Mouse (Mus musculus): ENCODE results near the gene Slc6a9. TPM values are rescaled to one million over a fixed set of nuclear protein-coding genes. Genes with fewer than 3 reads are reported as not detected.

The Slc6a9 gene
- polyA plus RNA-seq, 1 experiment from 2014 or later, result 9.5 TPM

GRCm38 (mm10) chr4:117860570-117860969, 26.3 kb downstream of the Slc6a9 start:
- Histone ChIP-seq H3K36me3 (ENCODE audit: control insufficient read depth, insufficient read depth, low read length) (peaks cover 24% of the 10 kb centered on the region), H3K27me3 (replicated peaks; ENCODE audit: control insufficient read depth, insufficient read depth, low read length) (no peaks in the 10 kb centered on the region), H3K4me3 (ENCODE audit: low read depth, low read length) (no peak overlapping the region), H3K9ac (ENCODE audit: low read length) (no peak overlapping the region), H3K9me3 (ENCODE audit: control insufficient read depth, low read length) (no peaks in the 10 kb centered on the region), H3K27ac (ENCODE audit: low read depth) (no peak overlapping the region), H3K4me1 (replicated peaks; ENCODE audit: control insufficient read depth, insufficient read depth, low read length) (no peaks in the 10 kb centered on the region), H3K4me2 (ENCODE audit: low read length) (no peak overlapping the region)
- ATAC-seq (replicated peaks; ENCODE audit: low FRiP score, low TSS enrichment, low read depth) (no peak), DNase-seq (ENCODE audit: low spot score) (no peak)
- 89% methylated on average over 9 of the region's 9 CpGs for WGBS

- no peak overlapping the region for H3K4me2 ChIP-seq (ENCODE audit: low read length)
- DNase-seq (ENCODE audit: low spot score), result no peak
- H3K36me3 ChIP-seq (ENCODE audit: control insufficient read depth, insufficient read depth, low read length), result peaks cover 11% of the 10 kb centered on the region
- no peaks in the 10 kb centered on the region for H3K9me3 ChIP-seq (ENCODE audit: control insufficient read depth, low read length)
- H3K27ac ChIP-seq (ENCODE audit: low read depth), result no peak overlapping the region
- H3K4me1 ChIP-seq (replicated peaks; ENCODE audit: control insufficient read depth, insufficient read depth, low read length), result peaks cover 5% of the 10 kb centered on the region; the same call in 1 of the 2 replicates
- WGBS, result 40% methylated on average over 4 of the region's 4 CpGs
- H3K27me3 ChIP-seq (replicated peaks; ENCODE audit: control insufficient read depth, insufficient read depth, low read length), result no peaks in the 10 kb centered on the region
- no peak for ATAC-seq (replicated peaks; ENCODE audit: low FRiP score, low TSS enrichment, low read depth)
- no peak overlapping the region for H3K9ac ChIP-seq (ENCODE audit: low read length)
- no peak overlapping the region for H3K4me3 ChIP-seq (ENCODE audit: low read depth, low read length)
These were observed 28.5 kb downstream of the Slc6a9 start for GRCm38 (mm10) chr4:117862823-117863222.

- peaks cover 5% of the 10 kb centered on the region; the same call in 1 of the 2 replicates for H3K4me1 ChIP-seq (replicated peaks; ENCODE audit: control insufficient read depth, insufficient read depth, low read length)
- no peak overlapping the region for H3K4me2 ChIP-seq (ENCODE audit: low read length)
- DNase-seq (ENCODE audit: low spot score), result no peak
- H3K9me3 ChIP-seq (ENCODE audit: control insufficient read depth, low read length), result no peaks in the 10 kb centered on the region
- no peak overlapping the region for H3K27ac ChIP-seq (ENCODE audit: low read depth)
- no peak for ATAC-seq (replicated peaks; ENCODE audit: low FRiP score, low TSS enrichment, low read depth)
- WGBS, result 42% methylated on average over 9 of the region's 9 CpGs
- H3K4me3 ChIP-seq (ENCODE audit: low read depth, low read length), result no peak overlapping the region
- peaks cover 10% of the 10 kb centered on the region for H3K36me3 ChIP-seq (ENCODE audit: control insufficient read depth, insufficient read depth, low read length)
- H3K27me3 ChIP-seq (replicated peaks; ENCODE audit: control insufficient read depth, insufficient read depth, low read length), result no peaks in the 10 kb centered on the region
- no peak overlapping the region for H3K9ac ChIP-seq (ENCODE audit: low read length)
These were observed 31.8 kb downstream of the Slc6a9 start for GRCm38 (mm10) chr4:117866083-117866482.

- Histone ChIP-seq H3K4me1 (replicated peaks; ENCODE audit: control insufficient read depth, insufficient read depth, low read length) (peaks cover 5% of the 10 kb centered on the region; the same call in 1 of the 2 replicates), H3K4me3 (ENCODE audit: low read depth, low read length) (no peak overlapping the region), H3K9me3 (ENCODE audit: control insufficient read depth, low read length) (no peaks in the 10 kb centered on the region), H3K4me2 (ENCODE audit: low read length) (no peak overlapping the region), H3K36me3 (ENCODE audit: control insufficient read depth, insufficient read depth, low read length) (peaks cover 10% of the 10 kb centered on the region), H3K9ac (ENCODE audit: low read length) (no peak overlapping the region), H3K27ac (ENCODE audit: low read depth) (no peak overlapping the region), H3K27me3 (replicated peaks; ENCODE audit: control insufficient read depth, insufficient read depth, low read length) (no peaks in the 10 kb centered on the region)
- DNase-seq (ENCODE audit: low spot score) (no peak), ATAC-seq (replicated peaks; ENCODE audit: low FRiP score, low TSS enrichment, low read depth) (no peak)
- 72% methylated on average over 6 of the region's 6 CpGs for WGBS
These were observed 32.7 kb downstream of the Slc6a9 start for GRCm38 (mm10) chr4:117867000-117867399.

- Histone ChIP-seq H3K4me2 (ENCODE audit: low read length) (no peak overlapping the region), H3K4me3 (ENCODE audit: low read depth, low read length) (no peak overlapping the region), H3K4me1 (replicated peaks; ENCODE audit: control insufficient read depth, insufficient read depth, low read length) (peaks cover 12% of the 10 kb centered on the region), H3K36me3 (ENCODE audit: control insufficient read depth, insufficient read depth, low read length) (peaks cover 10% of the 10 kb centered on the region), H3K27ac (ENCODE audit: low read depth) (no peak overlapping the region), H3K9ac (ENCODE audit: low read length) (no peak overlapping the region), H3K9me3 (ENCODE audit: control insufficient read depth, low read length) (no peaks in the 10 kb centered on the region), H3K27me3 (replicated peaks; ENCODE audit: control insufficient read depth, insufficient read depth, low read length) (no peaks in the 10 kb centered on the region)
- ATAC-seq (replicated peaks; ENCODE audit: low FRiP score, low TSS enrichment, low read depth) (peak; percentile 26; the same call in 1 of the 2 replicates), DNase-seq (ENCODE audit: low spot score) (peak; percentile 87)
- WGBS, result 21% methylated on average over 24 of the region's 24 CpGs
These were observed 33.5 kb downstream of the Slc6a9 start for GRCm38 (mm10) chr4:117867823-117868222.

- H3K4me1 ChIP-seq (replicated peaks; ENCODE audit: control insufficient read depth, insufficient read depth, low read length), result peaks cover 13% of the 10 kb centered on the region
- no peak overlapping the region for H3K4me3 ChIP-seq (ENCODE audit: low read depth, low read length)
- H3K36me3 ChIP-seq (ENCODE audit: control insufficient read depth, insufficient read depth, low read length), result peaks cover 12% of the 10 kb centered on the region
- no peaks in the 10 kb centered on the region for H3K9me3 ChIP-seq (ENCODE audit: control insufficient read depth, low read length)
- DNase-seq (ENCODE audit: low spot score) (no peak), ATAC-seq (replicated peaks; ENCODE audit: low FRiP score, low TSS enrichment, low read depth) (no peak)
- no peak overlapping the region for H3K9ac ChIP-seq (ENCODE audit: low read length)
- no peak overlapping the region for H3K4me2 ChIP-seq (ENCODE audit: low read length)
- H3K27me3 ChIP-seq (replicated peaks; ENCODE audit: control insufficient read depth, insufficient read depth, low read length), result no peaks in the 10 kb centered on the region
- H3K27ac ChIP-seq (ENCODE audit: low read depth), result no peak overlapping the region
- 61% methylated on average over 9 of the region's 9 CpGs for WGBS
These were observed 35.0 kb downstream of the Slc6a9 start for GRCm38 (mm10) chr4:117869317-117869716.

- no peak for ATAC-seq (replicated peaks; ENCODE audit: low FRiP score, low TSS enrichment, low read depth)
- Histone ChIP-seq H3K9ac (ENCODE audit: low read length) (no peak overlapping the region), H3K4me1 (replicated peaks; ENCODE audit: control insufficient read depth, insufficient read depth, low read length) (peaks cover 13% of the 10 kb centered on the region), H3K27me3 (replicated peaks; ENCODE audit: control insufficient read depth, insufficient read depth, low read length) (no peaks in the 10 kb centered on the region), H3K9me3 (ENCODE audit: control insufficient read depth, low read length) (no peaks in the 10 kb centered on the region), H3K4me3 (ENCODE audit: low read depth, low read length) (no peak overlapping the region), H3K27ac (ENCODE audit: low read depth) (no peak overlapping the region), H3K36me3 (ENCODE audit: control insufficient read depth, insufficient read depth, low read length) (peaks cover 22% of the 10 kb centered on the region), H3K4me2 (ENCODE audit: low read length) (no peak overlapping the region)
- no peak for DNase-seq (ENCODE audit: low spot score)
- 60% methylated on average over 1 of the region's 1 CpGs for WGBS
These were observed 36.1 kb downstream of the Slc6a9 start for GRCm38 (mm10) chr4:117870437-117870836.

GRCm38 (mm10) chr4:117871787-117872186, 37.5 kb downstream of the Slc6a9 start:
- Histone ChIP-seq H3K9ac (ENCODE audit: low read length) (no peak overlapping the region), H3K4me3 (ENCODE audit: low read depth, low read length) (no peak overlapping the region), H3K27me3 (replicated peaks; ENCODE audit: control insufficient read depth, insufficient read depth, low read length) (no peaks in the 10 kb centered on the region), H3K9me3 (ENCODE audit: control insufficient read depth, low read length) (no peaks in the 10 kb centered on the region), H3K4me2 (ENCODE audit: low read length) (no peak overlapping the region), H3K4me1 (replicated peaks; ENCODE audit: control insufficient read depth, insufficient read depth, low read length) (peaks cover 8% of the 10 kb centered on the region), H3K27ac (ENCODE audit: low read depth) (no peak overlapping the region), H3K36me3 (ENCODE audit: control insufficient read depth, insufficient read depth, low read length) (peaks cover 35% of the 10 kb centered on the region)
- DNase-seq (ENCODE audit: low spot score) (no peak), ATAC-seq (replicated peaks; ENCODE audit: low FRiP score, low TSS enrichment, low read depth) (peak; percentile 4; the same call in 1 of the 2 replicates)
- WGBS, result 60% methylated on average over 7 of the region's 7 CpGs

GRCm38 (mm10) chr4:117872471-117872886, 38.2 kb downstream of the Slc6a9 start, which contains the start of gene Ccdc24:
Gene Ccdc24, minus strand, starts transcription at chr4:117872557.
- ATAC-seq (replicated peaks; ENCODE audit: low FRiP score, low TSS enrichment, low read depth) (peak; percentile 36), DNase-seq (ENCODE audit: low spot score) (no peak)
- peak within 1 kb of the TSS; percentile 51 for H3K4me2 ChIP-seq (ENCODE audit: low read length)
- peak within 1 kb of the TSS; percentile 10 for H3K4me3 ChIP-seq (ENCODE audit: low read depth, low read length)
- 6% methylated on average over 14 of the region's 14 CpGs for WGBS
- H3K9me3 ChIP-seq (ENCODE audit: control insufficient read depth, low read length), result no peaks in the 10 kb centered on the region
- peaks cover 42% of the 10 kb centered on the region for H3K36me3 ChIP-seq (ENCODE audit: control insufficient read depth, insufficient read depth, low read length)
- no peaks in the 10 kb centered on the region for H3K27me3 ChIP-seq (replicated peaks; ENCODE audit: control insufficient read depth, insufficient read depth, low read length)
- peaks cover 8% of the 10 kb centered on the region for H3K4me1 ChIP-seq (replicated peaks; ENCODE audit: control insufficient read depth, insufficient read depth, low read length)
- peak within 1 kb of the TSS; percentile 32 for H3K9ac ChIP-seq (ENCODE audit: low read length)
- H3K27ac ChIP-seq (ENCODE audit: low read depth), result no peak within 1 kb of the TSS
